Mouse (Mus musculus): ENCODE measurements at regions not wholly inside any gene's neighbourhood (a gene's known extent, or its start where the extent isn't known, plus 50 kb on each side); places are given as distances from the start of the nearest gene placed in this dataset.

DNA sequence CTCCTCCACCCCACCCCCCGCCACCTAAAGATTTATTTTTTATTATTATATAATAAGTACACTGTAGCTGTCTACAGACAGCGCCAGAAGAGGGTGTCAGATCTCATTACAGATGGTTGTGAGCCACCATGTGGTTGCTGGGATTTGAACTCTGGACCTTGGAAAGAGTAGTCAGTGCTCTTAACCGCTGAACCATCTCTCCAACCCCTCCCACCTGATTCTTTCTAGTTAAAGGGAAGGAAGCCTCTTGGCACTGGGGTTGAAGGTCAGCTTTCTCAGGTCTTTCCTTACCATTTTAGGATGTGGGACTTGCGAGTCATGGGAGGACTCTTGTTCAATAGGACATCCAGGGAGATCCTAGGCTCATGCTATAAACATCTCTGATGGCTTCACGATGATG lies 54.7 kb downstream of the Hes1 start:
- H3K4me2 ChIP-seq = no peak overlapping the region
- ATAC-seq (ENCODE audit: insufficient number of reproducible peaks, insufficient read depth, low FRiP score, low TSS enrichment, low read depth) = no peak
- WGBS = 94% methylated on average over 5 of the region's 5 CpGs
- peaks cover 41% of the 10 kb centered on the region for H3K4me1 ChIP-seq
- H3K36me3 ChIP-seq = no peaks in the 10 kb centered on the region
- H3K9ac ChIP-seq = no peak overlapping the region
- H3K9me3 ChIP-seq = no peaks in the 10 kb centered on the region
- no peak overlapping the region for H3K4me3 ChIP-seq
- H3K27me3 ChIP-seq = peaks cover 21% of the 10 kb centered on the region
- no peak overlapping the region for H3K27ac ChIP-seq

DNA sequence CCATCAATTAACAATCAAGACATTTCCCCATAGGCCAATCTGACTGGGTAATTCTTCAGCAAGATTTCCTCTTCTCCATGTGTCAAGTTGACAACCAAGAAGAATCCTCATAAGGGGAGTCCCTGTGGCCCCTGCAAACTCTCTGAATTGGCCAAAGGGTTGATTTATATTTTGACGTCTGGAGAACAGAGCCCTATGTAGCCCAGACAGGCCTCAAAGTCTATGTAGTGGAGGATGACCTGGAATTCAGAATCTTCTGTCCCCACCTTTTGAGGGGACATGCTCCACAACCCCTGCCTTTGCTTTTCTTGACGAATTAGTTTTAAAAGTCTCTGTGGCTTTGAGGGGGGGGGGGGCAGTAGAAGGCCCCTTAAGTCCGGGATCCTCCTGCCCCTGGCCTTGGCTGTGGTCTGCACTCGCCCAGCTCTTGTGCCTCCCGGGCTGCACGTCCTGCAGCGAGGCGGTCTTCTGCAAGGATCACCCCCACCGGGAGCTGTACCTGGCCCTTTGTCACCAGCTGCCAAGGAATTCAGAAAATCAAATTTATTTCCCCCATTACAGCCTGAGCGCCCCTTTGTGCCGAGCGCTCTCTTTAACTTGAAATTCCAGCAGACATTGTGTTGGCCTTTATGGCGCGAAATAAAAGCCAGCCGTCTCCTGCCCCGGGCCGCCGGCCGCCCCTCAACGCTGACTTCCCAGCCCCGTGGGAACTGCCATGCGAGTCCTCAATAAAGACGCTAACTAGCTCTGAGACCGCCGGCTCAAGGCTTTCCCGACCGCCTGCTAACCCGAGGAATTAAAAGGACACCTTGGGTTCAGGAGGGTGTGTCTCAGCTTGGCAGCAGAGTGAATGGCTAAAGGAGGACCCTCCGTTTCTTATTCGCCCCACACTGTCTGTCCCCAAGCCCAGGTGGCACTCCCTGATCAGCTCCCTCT lies 56.4 kb downstream of the Hes1 start:
- peak overlapping the region; percentile 46; the same call in 1 of the 2 replicates for H3K9ac ChIP-seq
- ATAC-seq (ENCODE audit: insufficient number of reproducible peaks, insufficient read depth, low FRiP score, low TSS enrichment, low read depth) = no peak
- peaks cover 21% of the 10 kb centered on the region for H3K27me3 ChIP-seq
- no peaks in the 10 kb centered on the region for H3K9me3 ChIP-seq
- no peaks in the 10 kb centered on the region for H3K36me3 ChIP-seq
- no peak overlapping the region for H3K27ac ChIP-seq
- H3K4me1 ChIP-seq = peaks cover 31% of the 10 kb centered on the region
- 6% methylated on average over 30 of the region's 30 CpGs for WGBS
- peak overlapping the region; percentile 51 for H3K4me2 ChIP-seq
- H3K4me3 ChIP-seq = peak overlapping the region; percentile 3; the same call in 1 of the 2 replicates

DNA sequence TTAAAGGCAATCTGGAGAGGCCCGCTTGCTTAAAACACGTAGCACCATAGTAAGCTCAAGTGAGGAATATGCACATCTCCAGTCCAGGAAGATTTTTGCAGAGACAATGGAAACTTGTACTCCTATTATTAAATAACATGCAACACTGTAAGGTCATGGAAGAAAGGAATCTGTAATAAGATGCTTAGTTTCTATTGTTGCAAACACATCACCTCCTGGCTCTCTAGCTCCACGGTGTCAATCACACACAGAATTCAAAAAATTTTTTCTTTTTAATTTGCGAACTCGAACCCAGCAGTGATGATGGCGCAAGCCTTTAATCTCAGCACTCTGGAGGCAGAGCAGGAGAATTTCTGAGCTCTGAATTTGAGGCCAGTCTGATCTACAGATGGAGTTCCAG lies 57.4 kb downstream of the Hes1 start:
- Histone ChIP-seq H3K4me1 (peaks cover 31% of the 10 kb centered on the region), H3K27me3 (peaks cover 21% of the 10 kb centered on the region), H3K9ac (no peak overlapping the region), H3K9me3 (no peaks in the 10 kb centered on the region), H3K27ac (no peak overlapping the region), H3K36me3 (no peaks in the 10 kb centered on the region), H3K4me3 (no peak overlapping the region), H3K4me2 (no peak overlapping the region)
- WGBS = 51% methylated on average over 6 of the region's 6 CpGs
- ATAC-seq (ENCODE audit: insufficient number of reproducible peaks, insufficient read depth, low FRiP score, low TSS enrichment, low read depth) = no peak

DNA sequence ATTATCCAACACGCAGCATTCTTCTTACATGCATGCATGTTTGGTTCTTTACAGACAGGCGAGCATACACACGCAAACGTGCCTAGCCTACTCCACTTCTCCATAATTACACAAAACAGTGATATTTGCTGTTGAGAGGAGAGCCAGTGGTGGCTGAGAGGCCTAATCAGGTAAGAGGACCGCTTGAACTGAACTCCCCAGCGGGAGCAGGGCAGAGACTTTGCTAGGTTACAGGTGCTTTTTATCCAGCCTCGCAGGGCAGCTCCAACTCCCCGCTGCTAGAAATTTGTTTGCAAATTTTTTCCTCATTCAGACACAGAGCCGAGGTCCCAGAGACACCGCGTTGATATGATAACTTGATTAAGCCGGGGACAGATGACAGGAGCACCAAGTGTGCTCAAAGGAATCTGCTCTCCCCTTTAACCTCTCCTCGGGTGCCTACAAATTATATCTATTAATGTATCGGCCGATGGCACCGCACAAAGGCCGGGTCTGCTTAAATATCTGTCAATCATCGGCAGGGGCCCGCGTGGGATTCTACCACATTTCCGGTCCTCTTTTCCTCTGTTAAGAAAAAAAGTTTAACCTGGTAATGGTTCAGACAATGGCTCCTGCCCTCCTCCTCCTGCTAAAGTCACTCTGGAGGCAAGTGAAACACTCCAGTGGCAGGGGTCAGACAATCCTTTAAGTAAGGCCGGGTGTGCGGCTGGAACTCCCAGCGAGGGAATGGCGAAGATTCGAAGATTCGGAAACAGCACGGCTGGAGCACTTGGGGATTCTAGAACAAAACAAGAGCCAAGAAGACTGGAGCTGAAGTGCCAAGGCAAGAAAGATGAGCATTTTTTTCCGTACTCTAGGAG lies 58.3 kb downstream of the Hes1 start:
- 16% methylated on average over 29 of the region's 29 CpGs for WGBS
- Histone ChIP-seq H3K27me3 (peaks cover 21% of the 10 kb centered on the region), H3K9ac (no peak overlapping the region), H3K9me3 (no peaks in the 10 kb centered on the region), H3K4me2 (no peak overlapping the region; the same call in 1 of the 2 replicates), H3K4me3 (no peak overlapping the region), H3K4me1 (peaks cover 31% of the 10 kb centered on the region), H3K36me3 (no peaks in the 10 kb centered on the region), H3K27ac (no peak overlapping the region)
- no peak for ATAC-seq (ENCODE audit: insufficient number of reproducible peaks, insufficient read depth, low FRiP score, low TSS enrichment, low read depth)

DNA sequence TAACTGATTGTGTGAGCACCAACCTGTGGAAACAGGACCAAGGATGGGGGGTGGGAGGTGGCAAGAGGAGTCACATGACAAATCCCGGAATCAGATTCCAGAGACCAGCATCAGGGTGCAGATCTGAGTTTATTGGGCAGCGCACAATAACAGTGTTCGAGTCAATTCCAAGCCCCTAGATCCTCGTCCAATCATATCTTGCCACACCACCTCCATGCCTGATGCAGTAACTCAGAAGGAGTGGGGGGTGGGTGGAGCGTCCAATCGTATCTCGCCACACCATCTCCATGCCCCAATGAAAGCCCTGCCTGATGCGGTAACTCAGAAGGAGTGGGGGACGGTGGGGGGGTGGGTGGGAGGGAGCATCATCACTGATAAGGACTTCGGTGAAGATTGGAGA lies 62.8 kb downstream of the Hes1 start:
- 90% methylated on average over 10 of the region's 10 CpGs for WGBS

DNA sequence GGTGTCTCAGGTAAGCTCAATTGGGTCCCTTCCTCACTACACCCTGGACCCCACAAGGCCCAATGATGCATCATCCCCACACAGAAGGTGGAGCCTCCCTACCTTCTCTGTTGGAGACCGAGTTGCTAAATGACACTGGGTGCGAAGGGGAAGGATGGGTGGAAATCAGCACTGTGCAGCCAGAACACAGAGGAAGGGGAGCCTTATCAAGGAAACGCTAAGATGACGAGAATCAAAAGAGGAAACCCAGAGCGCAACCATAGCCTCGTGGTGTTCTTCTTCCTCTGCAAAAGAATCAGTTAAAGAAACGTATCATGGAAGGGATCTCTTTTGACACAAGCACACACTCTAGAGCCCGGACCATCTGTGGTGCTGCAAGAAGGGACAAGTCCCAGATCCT lies 64.6 kb downstream of the Hes1 start:
- WGBS = 89% methylated on average over 8 of the region's 8 CpGs
- no peak overlapping the region for H3K4me3 ChIP-seq
- H3K9ac ChIP-seq = no peak overlapping the region
- no peaks in the 10 kb centered on the region for H3K4me1 ChIP-seq
- no peak overlapping the region for H3K4me2 ChIP-seq
- H3K36me3 ChIP-seq = no peaks in the 10 kb centered on the region
- ATAC-seq (ENCODE audit: insufficient number of reproducible peaks, insufficient read depth, low FRiP score, low TSS enrichment, low read depth) = no peak
- no peaks in the 10 kb centered on the region; the same call in 1 of the 2 replicates for H3K27me3 ChIP-seq
- H3K27ac ChIP-seq = no peak overlapping the region
- no peaks in the 10 kb centered on the region for H3K9me3 ChIP-seq

More for the DNA sequence above, 62.8 kb downstream of the Hes1 start:
- peaks cover 7% of the 10 kb centered on the region; the same call in 1 of the 2 replicates for H3K27me3 ChIP-seq
- H3K9ac ChIP-seq = no peak overlapping the region
- peaks cover 14% of the 10 kb centered on the region for H3K4me1 ChIP-seq
- H3K27ac ChIP-seq = no peak overlapping the region
- H3K9me3 ChIP-seq = no peaks in the 10 kb centered on the region
- H3K4me2 ChIP-seq = no peak overlapping the region
- ATAC-seq (ENCODE audit: insufficient number of reproducible peaks, insufficient read depth, low FRiP score, low TSS enrichment, low read depth) = no peak
- no peak overlapping the region for H3K4me3 ChIP-seq
- H3K36me3 ChIP-seq = no peaks in the 10 kb centered on the region

DNA sequence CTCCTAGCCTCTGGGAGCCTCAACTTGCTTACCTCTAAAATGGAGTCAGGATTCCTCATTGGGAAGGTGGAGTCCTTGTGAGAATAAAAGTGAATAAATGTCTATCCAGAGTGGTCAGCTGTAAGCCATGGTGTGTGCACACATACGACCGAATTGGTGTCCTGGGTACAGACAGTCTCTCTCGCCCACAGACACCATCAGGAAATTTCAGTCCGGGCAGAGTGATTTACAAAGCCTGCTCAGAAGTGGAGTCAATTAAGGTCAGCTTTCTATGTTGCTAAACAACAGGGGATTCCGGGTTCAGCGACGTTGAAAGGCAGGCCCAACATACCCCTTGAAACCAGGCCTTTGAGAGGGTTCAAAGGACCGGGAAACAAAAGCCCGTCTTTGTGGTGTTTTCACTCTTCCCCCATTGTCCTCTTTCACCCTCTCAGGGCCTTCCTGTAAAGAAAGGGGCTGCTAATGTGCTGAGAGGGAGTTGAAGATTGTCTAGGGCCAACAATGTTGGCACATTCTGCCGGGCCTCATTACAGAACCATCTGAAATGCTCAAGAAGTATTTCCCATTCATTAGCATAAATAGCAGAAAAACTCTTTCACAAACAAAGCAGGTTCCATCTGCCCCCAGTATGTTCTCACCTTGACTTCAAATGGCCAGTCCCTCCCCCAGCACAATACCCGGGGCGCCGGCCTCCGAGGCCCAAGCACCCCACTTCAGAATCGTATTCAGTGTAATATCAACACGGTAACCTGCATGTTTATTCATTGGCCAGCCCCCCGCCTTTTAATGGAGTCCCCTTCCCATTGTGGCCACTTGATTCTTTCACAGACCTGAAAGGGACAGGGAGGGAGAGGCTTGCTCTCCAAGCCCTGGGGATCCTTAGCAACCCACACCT lies 65.3 kb downstream of the Hes1 start:
- H3K9me3 ChIP-seq = no peaks in the 10 kb centered on the region
- H3K4me3 ChIP-seq = no peak overlapping the region
- H3K27me3 ChIP-seq = no peaks in the 10 kb centered on the region; the same call in 1 of the 2 replicates
- H3K4me1 ChIP-seq = no peaks in the 10 kb centered on the region
- H3K9ac ChIP-seq = no peak overlapping the region
- H3K36me3 ChIP-seq = no peaks in the 10 kb centered on the region
- 49% methylated on average over 17 of the region's 17 CpGs for whole genome bisulfite sequencing
- no peak for ATAC-seq (ENCODE audit: insufficient number of reproducible peaks, insufficient read depth, low FRiP score, low TSS enrichment, low read depth)
- H3K4me2 ChIP-seq = no peak overlapping the region
- H3K27ac ChIP-seq = no peak overlapping the region

DNA sequence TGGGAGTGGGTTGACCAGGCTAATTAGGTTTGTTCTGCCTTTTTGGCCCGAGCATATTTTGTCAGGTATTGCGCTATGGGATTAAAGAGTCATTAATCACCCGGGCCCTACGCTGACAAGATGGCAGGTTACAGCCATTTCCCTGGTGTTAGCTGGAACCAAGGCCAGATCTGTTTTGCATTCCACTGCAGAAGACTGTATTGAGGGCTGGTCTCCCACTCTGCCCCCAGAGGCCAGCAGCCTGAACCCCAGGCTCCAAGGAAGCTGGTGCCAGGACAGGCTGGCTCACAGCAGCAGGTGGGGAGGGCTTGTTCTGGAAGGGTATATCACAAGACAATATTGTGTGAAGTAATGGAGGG lies 65.9 kb downstream of the Hes1 start:
- H3K27ac ChIP-seq = no peak overlapping the region
- ATAC-seq (ENCODE audit: insufficient number of reproducible peaks, insufficient read depth, low FRiP score, low TSS enrichment, low read depth) = no peak
- H3K9me3 ChIP-seq = no peaks in the 10 kb centered on the region
- H3K9ac ChIP-seq = no peak overlapping the region
- no peaks in the 10 kb centered on the region for H3K36me3 ChIP-seq
- no peak overlapping the region for H3K4me3 ChIP-seq
- 69% methylated on average over 4 of the region's 4 CpGs for WGBS
- no peaks in the 10 kb centered on the region for H3K4me1 ChIP-seq
- H3K4me2 ChIP-seq = no peak overlapping the region
- no peaks in the 10 kb centered on the region; the same call in 1 of the 2 replicates for H3K27me3 ChIP-seq

DNA sequence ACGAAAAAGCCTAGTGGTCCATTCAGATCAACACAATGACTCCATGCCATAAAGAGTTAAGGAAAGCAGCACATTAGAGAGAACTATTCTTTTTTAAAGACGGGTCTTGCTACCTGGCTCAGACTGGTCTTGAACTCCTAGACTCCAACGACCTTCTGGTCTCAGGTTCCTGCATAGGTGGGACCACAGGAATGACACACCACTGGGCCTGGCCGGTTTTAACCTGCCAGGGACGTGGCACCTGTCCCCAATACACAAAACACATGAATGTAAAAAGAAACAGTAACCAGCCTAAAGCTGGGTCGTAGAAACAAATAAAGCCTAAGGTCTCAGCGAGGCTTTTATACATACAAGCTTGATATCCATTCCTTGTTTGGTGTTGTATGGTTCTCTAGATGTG lies 67.9 kb downstream of the Hes1 start:
- WGBS = 68% methylated on average over 7 of the region's 7 CpGs
- H3K27me3 ChIP-seq = no peaks in the 10 kb centered on the region; the same call in 1 of the 2 replicates
- H3K4me1 ChIP-seq = no peaks in the 10 kb centered on the region
- H3K4me3 ChIP-seq = no peak overlapping the region
- H3K36me3 ChIP-seq = no peaks in the 10 kb centered on the region
- no peak overlapping the region for H3K27ac ChIP-seq
- no peak overlapping the region for H3K9ac ChIP-seq
- H3K9me3 ChIP-seq = no peaks in the 10 kb centered on the region
- ATAC-seq (ENCODE audit: insufficient number of reproducible peaks, insufficient read depth, low FRiP score, low TSS enrichment, low read depth) = no peak
- H3K4me2 ChIP-seq = no peak overlapping the region

DNA sequence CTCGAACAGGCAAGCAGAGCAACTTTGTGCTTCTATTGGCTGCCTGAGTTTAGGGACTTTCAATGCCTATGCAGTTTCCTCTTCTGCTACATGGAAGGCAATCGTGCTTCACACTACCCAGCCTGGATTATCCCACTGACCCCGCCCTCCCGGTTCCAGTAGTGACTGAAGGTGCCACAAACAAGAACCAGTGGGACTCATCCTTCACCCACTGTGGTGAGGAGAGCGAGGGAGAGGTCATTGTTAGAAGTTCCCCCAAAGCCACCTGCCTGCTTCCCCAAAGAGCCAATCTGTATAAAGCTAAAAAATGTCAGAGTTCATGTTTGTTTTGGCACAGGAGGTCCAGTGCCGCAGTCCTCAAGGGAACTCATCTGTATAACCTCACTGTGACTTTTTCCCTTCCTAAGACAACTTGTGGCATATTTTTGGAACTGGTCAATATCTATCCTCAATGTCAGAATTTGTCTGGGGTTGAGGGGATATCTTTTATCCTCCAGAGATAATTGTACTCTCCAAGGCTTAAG lies 70.5 kb downstream of the Hes1 start:
- Histone ChIP-seq H3K4me3 (no peak overlapping the region), H3K9me3 (no peaks in the 10 kb centered on the region), H3K27me3 (no peaks in the 10 kb centered on the region), H3K9ac (no peak overlapping the region), H3K27ac (no peak overlapping the region), H3K36me3 (no peaks in the 10 kb centered on the region), H3K4me1 (no peaks in the 10 kb centered on the region), H3K4me2 (no peak overlapping the region)
- 48% methylated on average over 6 of the region's 6 CpGs for WGBS
- ATAC-seq (ENCODE audit: insufficient number of reproducible peaks, insufficient read depth, low FRiP score, low TSS enrichment, low read depth) = no peak

DNA sequence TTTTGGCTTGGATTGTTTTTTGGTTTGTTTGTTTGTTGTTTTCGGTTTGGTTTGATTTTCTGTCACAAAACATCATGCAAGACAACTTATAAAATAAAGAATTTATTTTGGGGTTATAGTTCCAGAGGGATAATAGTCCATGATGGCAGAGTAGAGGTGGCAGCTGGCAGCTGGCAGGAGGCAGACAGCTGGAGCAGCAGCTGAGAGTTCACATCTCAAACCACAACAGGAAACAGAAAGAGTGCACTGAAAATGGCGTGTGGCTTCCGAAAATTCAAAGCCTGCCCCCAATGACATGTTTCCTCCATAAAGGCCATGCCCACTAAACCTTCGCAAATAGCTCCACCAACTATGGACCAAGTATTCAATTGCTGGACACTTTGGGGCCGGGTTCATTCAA lies 72.7 kb downstream of the Hes1 start:
- no peak for ATAC-seq (ENCODE audit: insufficient number of reproducible peaks, insufficient read depth, low FRiP score, low TSS enrichment, low read depth)
- Histone ChIP-seq H3K36me3 (no peaks in the 10 kb centered on the region), H3K4me1 (peaks cover 2% of the 10 kb centered on the region; the same call in 1 of the 2 replicates), H3K4me3 (no peak overlapping the region), H3K27me3 (no peaks in the 10 kb centered on the region), H3K9me3 (no peaks in the 10 kb centered on the region), H3K9ac (no peak overlapping the region), H3K4me2 (no peak overlapping the region), H3K27ac (no peak overlapping the region)
- WGBS = 85% methylated on average over 5 of the region's 5 CpGs

Measured in embryonic facial prominence, embryonic 13.5 days (tissue).